Mouse (Mus musculus): ENCODE measurements around the gene Lhx6.
"Not testable (repeated sequence)": the region's sequence is repeated elsewhere in the genome, so short reads cannot be mapped to it uniquely, and the experiment has no call there.

The Lhx6 gene

DNA sequence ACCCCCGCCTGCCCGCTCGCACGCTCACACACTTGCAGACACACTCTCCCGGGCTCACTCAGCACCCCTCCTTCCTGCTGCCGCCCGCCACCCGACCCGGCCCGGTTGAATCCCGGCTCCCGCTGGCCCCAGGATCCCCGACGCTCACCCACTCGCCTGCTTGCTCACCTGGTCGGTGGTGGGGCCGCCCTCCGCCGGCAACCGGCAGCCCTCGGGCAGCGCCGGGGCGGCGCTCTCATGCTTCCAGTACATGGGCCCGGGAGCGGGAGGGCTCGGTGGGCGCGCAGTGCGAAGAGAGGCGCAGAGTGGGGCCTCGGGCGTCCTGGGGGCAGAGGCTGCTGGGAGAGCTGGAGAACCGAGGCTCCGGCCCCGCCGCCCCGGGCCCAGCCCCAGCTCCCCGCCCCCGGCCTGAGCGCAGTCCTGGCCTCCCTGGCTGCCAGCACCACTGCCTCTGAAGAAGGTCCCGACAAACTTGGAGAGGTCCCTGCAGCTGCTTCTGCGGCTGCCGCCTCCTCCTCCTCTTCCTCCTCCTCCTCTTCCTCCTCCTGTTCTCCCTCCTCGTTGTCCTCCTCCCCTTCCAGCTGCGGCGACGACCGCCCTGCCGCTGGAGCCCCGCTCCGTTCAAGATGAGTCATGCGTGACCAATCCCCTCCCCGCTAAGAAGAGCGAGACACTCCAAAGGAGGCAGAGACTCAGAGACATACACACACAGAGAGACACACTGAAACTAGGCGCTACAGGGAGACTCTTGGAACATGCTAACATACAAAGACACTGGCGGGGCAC is at the start of gene Lhx6:
TSS of gene Lhx6 (minus strand) at position 453 of the 786 bp plus-strand sequence.
- DNase-seq (ENCODE audit: low spot score in 2 of 2) = no peak

DNA sequence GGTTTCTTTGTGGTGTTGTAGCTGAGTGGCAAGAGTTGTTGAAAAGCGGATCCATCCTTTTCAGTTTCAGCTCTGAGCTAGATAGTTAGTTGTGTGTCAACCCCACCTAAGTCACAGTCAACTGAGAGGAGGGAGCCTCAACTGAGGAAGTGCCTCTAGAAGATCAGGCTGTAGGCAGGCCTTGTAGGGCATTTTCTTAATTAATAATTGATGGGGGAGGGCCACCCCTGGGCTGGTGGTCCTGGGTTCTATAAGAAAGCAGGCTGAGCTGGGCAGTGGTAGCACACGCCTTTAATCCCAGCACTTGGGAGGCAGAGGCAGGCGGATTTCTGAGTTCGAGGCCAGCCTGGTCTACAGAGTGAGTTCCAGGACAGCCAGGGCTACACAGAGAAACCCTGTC is 47.2 kb upstream of the Lhx6 start:
- not testable (repeated sequence) for DNase-seq (ENCODE audit: low spot score in 2 of 2)

DNA sequence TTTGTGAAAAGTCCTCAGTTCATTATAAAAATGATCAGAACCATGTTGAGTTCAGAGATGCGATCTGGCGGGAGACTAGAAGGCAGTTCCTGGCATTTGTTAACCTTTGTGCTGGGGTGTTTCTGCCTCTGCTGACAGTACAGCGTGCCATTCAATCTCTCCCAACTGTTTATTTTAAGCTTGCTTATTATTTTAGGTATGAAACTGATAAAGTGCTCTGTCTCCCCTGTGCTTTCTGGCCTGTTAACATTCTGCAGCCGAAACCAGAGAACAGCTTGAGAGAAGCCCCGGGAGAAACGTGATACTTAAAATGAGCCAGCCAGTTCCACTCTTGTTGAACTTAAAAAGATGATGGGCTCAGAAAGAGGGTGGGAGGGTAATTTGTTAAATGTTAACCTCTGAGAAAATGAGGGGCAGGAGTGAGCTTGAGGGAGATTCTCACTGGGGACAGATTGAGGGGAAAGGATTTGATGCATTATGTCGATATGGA is 43.7 kb upstream of the Lhx6 start:
- no peak for DNase-seq (ENCODE audit: low spot score in 2 of 2)

- DNase-seq (ENCODE audit: low spot score in 2 of 2) = no peak
These were observed 33.9 kb upstream of the Lhx6 start for GRCm38 (mm10) chr2:36139096-36139495.

DNA sequence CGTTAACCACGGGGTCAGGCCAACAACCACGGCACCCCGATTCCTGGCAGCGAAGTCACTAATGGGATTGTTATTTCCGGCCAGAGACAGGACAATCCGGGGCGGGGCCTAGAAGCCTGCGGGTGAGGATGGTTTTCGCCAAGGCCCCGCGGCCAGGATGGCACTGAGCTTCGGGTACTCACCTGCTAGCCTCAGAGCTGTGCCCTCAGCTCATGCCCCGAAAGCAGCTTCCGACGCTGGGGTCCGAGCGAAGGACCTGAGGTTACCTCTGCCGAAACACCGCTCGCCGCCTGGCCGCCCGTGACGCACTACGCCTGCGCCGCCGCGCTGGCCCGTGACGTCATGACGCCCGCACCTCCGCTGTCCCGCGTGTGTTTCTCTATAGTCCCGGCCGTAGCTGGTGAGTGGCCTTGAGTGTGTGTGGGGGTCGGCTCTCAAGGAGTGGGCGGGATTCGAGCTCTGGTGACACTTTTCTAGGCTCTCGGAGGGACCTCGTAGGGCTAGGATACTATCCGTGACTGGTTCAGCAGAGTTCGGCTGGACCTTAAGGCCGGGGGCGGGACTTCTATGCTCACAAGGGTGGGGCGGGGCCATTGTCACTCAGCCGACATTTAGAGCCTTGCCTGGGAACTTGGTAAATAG is 31.2 kb upstream of the Lhx6 start, which contains the start of the genes Mrrf and Rbm18:
TSS of gene Mrrf (plus strand) at position 90 of the 642 bp plus-strand sequence.
TSS of gene Rbm18 (minus strand) at position 474 of the 642 bp plus-strand sequence.
- DNase-seq (ENCODE audit: low spot score in 2 of 2) = peak; percentile 84 to 89

- no peak for DNase-seq (ENCODE audit: low spot score in 2 of 2)
These were observed 30.7 kb upstream of the Lhx6 start for GRCm38 (mm10) chr2:36135887-36136286.

GRCm38 (mm10) chr2:36129051-36129450 is 23.8 kb upstream of the Lhx6 start:
- DNase-seq (ENCODE audit: low spot score in 2 of 2) = no peak

DNA sequence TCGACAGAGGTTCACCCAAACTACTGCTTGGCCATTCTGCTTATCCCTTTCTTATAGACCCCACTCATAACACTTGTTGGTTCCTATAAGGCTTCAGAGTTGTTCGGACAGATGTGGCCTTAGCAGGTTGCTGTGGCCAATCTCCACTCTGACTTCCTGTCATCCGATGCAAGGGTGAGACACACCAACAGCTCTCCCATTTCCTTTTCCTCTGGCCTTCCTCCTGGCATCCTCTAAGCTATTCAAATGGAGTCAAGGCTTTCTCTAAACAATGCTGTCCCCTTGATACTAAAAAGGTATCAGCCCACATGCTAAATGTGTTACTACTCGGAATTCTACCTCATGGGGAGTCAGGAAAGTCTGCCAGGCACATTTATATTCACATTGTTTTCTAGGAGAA is 22.8 kb upstream of the Lhx6 start:
- DNase-seq (ENCODE audit: low spot score in 2 of 2) = no peak

DNA sequence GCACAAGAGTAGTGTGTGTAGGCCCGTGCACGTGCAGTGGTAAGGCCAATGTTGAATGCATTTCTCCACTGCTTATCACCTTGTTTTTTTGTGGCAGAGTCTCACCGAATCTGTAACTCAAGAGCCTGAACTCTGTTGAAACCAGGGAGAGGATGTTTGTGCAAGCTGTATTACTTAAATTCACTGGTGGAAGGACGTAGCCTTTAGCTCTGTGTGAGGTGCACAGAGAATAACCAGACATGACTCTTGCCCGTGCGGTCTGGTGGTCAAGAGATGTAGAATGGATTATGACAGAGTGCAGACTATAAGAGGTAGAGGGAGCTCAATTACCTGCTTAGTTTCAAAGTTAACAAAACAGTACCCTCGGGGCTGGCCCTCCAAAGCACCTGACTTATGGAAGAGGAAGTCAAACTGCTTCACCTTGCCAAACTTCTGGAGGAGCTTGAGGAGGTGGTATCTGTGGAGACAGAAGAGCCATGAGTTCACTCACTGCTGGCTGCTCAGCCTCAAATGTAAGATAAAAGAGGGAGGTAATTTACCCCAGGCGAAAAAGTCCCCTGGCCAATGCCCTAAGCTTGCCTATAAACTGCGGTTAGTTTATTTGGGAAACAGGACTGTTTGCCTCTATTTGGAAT is 21.7 kb upstream of the Lhx6 start:
- no peak for DNase-seq (ENCODE audit: low spot score in 2 of 2)

DNA sequence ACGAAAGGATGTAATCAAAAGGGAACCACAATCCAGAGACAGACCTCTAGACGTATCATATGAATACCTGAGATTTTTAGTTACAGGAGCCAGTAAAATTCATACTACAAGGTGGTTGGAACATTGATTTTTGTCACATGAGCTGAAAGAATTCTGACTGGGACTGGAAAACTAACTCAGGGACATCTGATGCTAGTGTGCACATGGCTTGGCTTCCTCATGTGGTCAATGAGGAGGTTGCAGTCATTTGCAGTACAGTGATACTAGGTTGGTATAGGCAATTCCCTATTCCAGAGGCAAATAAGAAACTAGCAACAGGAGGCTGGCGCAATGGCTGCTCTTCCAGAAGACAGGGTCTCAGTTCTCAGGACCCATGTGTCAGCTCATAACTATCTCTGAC is 7.4 kb upstream of the Lhx6 start:
- no peak for DNase-seq (ENCODE audit: low spot score in 2 of 2)

DNA sequence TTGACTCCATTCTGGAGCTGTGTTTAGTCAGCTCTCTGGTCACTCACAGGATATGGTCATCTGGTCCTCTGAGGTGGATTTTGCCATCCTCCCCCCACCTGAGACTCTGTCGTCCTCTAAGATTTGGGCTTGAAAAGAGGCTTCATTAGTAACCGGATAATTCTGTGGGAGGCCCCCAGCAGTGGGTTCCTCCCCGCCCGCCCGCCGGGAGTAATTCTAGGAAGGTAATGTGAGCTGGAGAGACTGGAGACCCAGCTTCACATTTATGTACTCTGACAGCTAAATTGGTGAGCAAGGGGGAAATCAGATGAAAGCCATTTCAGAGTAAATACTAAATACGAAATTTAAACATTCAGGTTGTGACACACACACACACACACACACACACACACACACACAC is 3.4 kb upstream of the Lhx6 start:
- no peak for DNase-seq (ENCODE audit: low spot score in 2 of 2)

- DNase-seq (ENCODE audit: low spot score in 2 of 2) = no peak
These were observed 712 bp downstream of the Lhx6 start for GRCm38 (mm10) chr2:36104436-36104955.

DNA sequence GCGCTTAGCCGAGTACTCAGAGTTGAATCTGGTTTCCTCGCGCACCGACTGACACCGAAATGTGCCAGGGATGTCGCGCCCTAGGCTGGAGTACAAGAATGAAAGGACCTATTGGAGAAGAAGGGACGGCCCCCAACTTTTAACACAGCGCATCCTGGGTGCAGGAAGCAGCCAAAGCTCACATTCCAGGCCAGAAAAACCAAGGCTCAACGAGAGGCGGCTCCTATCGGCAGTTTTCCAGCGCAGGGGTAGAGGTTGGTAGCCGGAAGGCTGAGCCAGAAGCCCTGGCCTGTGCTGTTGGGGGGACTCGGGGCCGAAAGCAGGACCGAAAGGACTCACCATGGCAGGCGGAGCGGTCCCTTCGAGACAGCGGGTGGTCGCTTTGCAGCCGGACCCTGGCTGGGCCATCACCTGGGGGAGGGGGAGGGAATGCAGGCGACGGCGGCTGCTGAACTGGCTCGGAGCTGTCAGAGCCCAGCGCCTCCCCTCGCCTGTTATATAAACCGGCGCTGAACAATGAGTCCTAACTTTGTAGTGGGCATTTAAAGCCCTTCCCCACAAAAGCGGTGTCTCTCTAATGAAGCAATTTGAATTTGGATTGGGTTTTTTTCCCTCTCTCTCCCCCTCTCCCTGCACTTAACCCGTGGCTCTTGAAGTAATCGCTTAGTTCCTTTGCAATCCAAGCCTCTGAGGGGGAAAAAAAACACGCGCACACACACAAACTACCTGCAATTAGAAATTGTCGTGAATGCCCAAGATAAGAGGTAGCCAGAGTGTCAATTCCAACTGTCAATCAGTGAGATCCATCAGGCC is 1.4 kb downstream of the Lhx6 start:
- DNase-seq (ENCODE audit: low spot score in 2 of 2) = no peak

GRCm38 (mm10) chr2:36103069-36103554 is 2.1 kb downstream of the Lhx6 start:
- DNase-seq (ENCODE audit: low spot score in 2 of 2) = no peak

DNA sequence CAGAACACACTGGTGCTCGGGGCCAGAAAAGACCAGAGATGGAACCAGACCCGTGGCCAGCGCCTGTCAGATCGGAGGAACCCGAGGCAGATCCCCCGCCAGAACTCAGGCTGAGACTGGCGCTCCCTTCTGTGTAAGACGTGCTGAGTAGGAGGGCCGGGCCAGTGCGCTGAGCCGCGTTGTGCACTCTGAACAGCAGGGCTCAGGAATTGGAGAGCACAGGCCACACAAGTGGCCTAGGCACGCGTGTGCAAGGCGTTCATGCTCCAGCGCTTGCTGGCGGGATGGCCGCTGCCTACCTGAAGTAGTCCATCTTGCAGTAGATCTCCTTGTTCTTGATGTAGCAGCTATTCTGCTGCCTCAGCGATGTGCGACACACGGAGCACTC is 2.7 kb downstream of the Lhx6 start:
- no peak for DNase-seq (ENCODE audit: low spot score in 2 of 2)

GRCm38 (mm10) chr2:36101866-36102558 is 3.2 kb downstream of the Lhx6 start:
- DNase-seq (ENCODE audit: low spot score in 2 of 2) = no peak

GRCm38 (mm10) chr2:36099739-36100138 is 5.5 kb downstream of the Lhx6 start:
- no peak for DNase-seq (ENCODE audit: low spot score in 2 of 2)

DNA sequence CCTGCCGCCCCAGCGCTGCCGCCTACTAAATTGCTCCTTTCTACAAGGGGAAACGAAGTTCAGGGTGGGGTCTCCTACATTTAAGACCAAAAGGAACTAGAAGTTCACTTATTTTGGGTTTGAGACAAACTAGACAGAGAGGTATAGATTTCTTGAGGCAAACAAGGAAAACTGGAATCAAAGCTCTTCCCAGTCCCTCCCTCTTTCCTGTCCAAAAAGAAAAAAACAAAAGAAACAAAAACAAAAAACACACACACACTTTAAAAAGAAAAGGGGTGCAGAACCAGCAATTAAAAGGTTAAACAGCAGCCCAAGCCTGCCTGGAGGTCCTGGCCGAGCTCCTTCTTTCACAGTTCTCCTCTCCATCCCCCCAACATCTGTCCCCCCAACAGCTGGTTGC is 7.2 kb downstream of the Lhx6 start:
- no peak for DNase-seq (ENCODE audit: low spot score in 2 of 2)

DNA sequence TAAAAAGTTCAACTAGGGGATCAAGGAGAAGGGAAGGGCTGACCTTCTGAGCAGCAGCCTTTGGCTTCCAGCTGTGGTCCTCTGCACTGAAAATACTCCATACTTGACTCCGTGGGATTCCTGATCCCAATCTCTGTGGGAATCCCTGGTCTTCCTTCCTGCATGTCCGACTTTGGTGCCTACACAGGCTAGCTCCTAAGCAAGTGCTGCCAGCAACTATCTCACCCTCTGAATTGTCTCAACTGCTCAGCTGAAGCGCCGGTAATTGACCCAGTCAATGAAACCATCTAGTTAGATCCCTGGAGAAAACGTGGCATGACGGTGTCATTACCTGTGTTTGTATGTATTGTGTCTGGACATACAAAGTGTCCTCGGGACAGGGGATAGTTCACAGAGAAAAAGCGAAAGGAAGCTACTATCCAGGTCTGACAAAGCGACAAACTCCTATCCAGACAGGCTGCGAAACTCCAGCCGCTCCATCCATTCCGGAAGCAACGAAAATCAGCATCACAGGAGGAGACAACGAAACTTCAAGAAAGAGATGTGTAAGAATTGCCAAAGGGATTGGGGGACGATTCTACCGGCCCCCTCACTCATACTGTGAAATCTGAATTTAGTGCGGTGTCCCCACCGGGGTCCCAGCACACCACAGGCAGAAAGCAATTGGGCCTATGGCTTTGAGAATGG is 7.9 kb downstream of the Lhx6 start:
- no peak for DNase-seq (ENCODE audit: low spot score in 2 of 2)

DNA sequence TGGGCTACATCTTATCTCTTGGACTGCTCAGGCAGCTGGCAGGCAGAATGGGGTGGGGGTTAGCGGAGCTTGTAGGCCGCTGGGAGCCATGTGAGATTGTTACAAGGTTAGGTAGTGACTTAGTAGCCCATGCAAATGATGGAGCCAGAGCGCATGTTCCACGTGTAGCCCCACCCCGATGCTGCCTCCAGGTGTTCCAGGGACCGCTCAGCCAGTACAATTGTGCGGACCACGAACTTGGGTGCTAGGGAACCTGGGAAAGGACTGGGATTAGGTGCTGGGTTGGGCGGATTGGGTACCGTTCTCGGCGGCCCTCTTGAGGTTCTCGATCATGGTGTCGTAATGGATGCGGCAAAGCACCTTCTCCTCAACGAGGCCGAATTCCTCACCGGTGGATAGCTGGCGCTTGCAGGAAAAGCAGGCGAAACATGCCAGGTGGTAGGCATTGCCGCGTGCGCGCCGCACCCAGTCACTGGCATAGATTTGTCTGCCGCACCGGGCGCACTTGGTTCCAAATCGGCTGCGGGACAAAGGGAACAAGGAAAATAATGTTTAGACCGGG is 11.2 kb downstream of the Lhx6 start:
- DNase-seq (ENCODE audit: low spot score in 2 of 2) = no peak

All from right cerebral cortex, postnatal 36 days (tissue).